Mouse (Mus musculus) large intestine, adult 2 months (tissue): ENCODE data around the gene Plin4. TPM values are rescaled to one million over a fixed set of nuclear protein-coding genes. Genes with fewer than 3 reads are reported as not detected.
"Not testable (repeated sequence)": the region's sequence is repeated elsewhere in the genome, so short reads cannot be mapped to it uniquely, and the experiment has no call there.

ENCODE experiments used
- DNase-seq: peaks from one replicate; pipeline ENCODE4 v3.0.0-alpha.2; 2012; ENCODE audit warnings: low read depth, low spot score
- WGBS: fragments of 180-500 bp; shearing (Covaris S2); methylation state at CpG from one replicate; pipeline ENCODE4 v1.1.7; 2018; 5-methylcytosine and 5-hydroxymethylcytosine counted together
- polyA plus RNA-seq: library from polyadenylated mRNA; depleted of rRNA; stranded (reverse); fragments of >200 nt; gene quantifications from 2 replicates; pipeline ENCODE4 v1.2.3, GENCODE M21; 2012; rRNA removed

Gene Plin4
- polyA plus RNA-seq, 1 experiment, result 12.9 TPM

DNA sequence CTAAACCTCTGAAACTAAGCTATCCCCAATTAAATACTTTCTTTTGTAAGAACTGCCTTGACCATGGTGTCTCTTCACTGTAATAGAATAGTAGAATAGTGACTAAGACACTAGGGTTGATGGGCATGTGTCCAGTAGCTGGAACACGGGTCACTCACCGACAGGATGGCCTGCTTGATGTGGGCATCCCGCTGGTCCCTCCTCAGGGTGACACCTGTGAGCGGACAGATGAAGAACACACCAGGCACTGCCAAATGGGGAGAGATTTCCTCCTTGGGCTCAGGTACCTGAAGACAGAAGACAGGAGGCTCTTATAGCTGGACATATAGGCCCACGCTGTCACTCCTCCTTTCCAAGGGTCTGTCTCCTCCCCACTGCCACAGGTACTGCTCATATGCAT is 37.4 kb downstream of the Plin4 start:
- DNase-seq, result no peak
- WGBS, result 89% methylated on average over 5 of the region's 5 CpGs

DNA sequence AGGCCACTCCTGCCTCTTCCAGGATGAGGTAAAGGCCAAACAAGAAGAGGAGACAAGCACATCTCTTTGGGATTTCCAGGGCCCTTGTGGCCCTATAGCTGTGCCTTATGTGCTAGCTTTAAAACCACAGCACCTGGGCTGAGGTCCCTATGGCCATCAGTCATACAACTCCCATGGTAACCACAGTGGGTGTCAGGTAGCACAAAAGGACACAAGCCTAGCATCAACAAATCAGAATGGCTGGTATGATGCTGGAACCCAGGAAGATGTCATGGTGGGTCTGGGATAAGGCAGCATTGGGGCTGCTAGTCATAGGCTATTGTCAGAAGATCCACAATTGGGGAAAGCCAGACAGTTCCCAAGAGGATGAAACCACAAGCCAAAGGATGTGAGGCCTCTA is 38.5 kb downstream of the Plin4 start:
- no peak for DNase-seq

DNA sequence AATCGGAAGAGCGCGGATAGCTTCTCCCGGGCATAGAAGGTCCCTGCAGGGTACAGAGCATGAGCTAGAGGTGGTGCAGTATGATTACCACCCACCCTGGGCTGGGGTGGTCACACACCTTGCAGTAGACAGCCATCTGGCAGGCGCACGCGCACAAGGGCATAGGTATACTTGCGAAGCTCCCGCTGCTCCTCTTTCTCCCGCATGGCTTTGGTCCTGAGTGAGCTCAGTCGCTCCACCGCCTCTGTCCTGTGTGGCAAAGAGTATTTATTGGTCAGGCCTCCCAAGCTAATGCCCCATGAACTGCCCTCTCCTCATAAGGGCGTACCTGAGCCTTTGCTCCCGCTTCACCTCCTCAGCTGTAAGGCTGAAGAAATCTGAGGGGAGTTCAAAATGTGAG is 40.5 kb downstream of the Plin4 start:
- 94% methylated on average over 14 of the region's 14 CpGs for WGBS

DNA sequence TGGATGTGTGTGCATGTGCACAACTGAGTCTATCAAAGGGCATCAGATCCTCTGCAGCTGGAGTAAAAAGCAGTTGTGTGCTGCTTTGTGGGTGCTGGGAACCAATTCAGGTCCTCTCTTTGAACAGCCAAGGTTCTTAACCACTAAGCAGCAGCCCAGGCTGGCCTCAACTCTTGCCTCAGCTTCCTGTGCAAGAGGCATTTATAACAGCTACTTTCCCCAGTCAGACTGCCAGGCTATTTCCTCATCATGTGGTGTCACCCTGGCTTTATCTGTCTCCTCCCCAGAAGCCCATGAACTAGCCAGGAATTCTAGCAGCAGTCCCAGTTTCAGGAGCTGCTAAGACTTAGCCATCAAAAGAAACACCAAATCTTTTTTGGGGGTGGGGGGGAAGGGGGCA is 43.2 kb downstream of the Plin4 start:
- DNase-seq, result no peak

More for the DNA sequence above, 40.5 kb downstream of the Plin4 start:
- DNase-seq, result no peak

DNA sequence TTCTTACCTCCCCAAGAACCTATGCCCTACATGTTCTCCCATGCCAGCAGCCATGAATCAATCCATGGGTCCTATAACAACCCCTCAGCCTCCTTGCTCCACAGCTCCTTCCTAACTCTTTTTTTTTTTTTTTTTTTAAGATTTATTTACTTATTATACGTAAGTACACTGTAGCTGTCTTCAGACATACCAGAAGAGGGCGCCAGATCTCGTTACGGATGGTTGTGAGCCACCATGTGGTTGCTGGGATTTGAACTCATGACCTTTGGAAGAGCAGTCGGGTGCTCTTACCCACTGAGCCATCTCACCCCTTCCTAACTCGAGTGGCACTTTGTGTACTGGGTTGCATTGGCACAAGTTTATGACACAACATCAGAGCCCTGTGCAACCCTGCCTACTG is 43.9 kb downstream of the Plin4 start:
- not testable (repeated sequence) for DNase-seq
- WGBS, result 71% methylated on average over 6 of the region's 6 CpGs

DNA sequence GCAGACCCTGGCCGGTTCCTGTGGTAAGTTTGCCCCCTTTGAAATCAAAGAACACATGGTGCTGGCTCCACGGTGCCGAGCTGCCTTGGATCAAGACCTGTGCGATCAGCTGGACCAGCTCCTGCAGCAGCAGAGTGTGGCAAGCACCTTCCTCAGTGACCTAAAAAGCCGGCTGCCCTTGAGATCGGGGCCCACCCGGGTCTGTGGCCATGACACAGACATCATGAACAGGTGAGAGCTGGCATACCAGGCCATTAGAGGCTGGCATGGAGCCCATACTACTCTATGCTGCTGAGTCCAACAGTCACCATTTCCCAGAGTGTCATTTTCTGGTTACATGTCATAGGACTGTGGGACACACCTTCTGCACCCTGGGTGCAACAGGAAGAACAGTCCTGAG is 47.5 kb downstream of the Plin4 start:
- WGBS, result 85% methylated on average over 7 of the region's 7 CpGs
- no peak for DNase-seq

GRCm38 (mm10) chr17:56057381-56058120 is 52.1 kb downstream of the Plin4 start:
- DNase-seq, result no peak
- WGBS, result 93% methylated on average over 11 of the region's 11 CpGs

- 68% methylated on average over 4 of the region's 4 CpGs for WGBS
Measured at GRCm38 (mm10) chr17:56055945-56056678, 53.5 kb downstream of the Plin4 start.

DNA sequence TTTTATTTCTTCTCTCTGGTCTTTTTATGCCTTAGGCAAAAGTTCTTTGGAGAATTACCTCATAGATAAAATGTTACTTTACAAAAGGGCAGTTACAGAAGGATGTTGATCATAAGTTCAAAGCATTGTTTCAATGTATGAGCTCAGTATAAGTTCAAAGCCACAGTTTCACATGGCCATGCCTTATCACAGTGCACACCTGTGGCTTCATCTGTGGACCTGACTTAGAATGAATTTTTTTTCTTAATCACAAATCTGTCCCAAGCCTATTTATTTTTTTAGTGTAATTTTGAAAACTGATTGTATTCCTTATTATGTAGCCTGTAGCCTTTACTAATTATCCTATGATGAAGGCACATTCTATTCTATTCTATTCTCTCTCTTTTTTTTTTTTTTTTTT is 54.7 kb downstream of the Plin4 start:
- no peak for DNase-seq

More at GRCm38 (mm10) chr17:56055945-56056678, 53.5 kb downstream of the Plin4 start:
- no peak for DNase-seq

DNA sequence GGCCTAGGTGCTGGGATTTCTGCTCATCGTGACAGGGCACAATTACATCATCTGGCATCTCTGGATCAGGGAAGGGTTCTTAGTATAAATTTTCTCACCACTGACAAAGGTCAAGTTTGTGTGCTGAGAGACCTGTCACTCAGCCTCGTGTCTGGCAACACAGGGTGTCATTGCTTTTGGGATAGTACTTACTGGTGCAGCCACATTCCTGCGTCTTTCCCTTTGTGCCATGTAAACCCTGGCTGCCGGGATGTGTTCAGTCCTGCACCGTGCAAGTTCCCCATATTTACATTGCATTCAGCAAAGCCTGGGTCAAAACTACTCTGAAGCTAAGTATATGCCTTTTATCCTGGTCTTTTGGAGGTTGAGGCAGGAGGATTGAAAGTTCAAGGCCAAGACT is 58.2 kb downstream of the Plin4 start:
- 69% methylated on average over 5 of the region's 5 CpGs for WGBS
- no peak for DNase-seq

Other genes starting within 250 kb of the Plin4 start
- gene Zfp119a, start 230.9 kb downstream of the Plin4 start, polyA plus RNA-seq, result 0.35 and 0.56 TPM in 2 replicates
- 0.89 and 1.3 TPM in 2 replicates for gene Zfp959, start 217.7 kb downstream of the Plin4 start, polyA plus RNA-seq
- gene Zfp119b, start 160.3 kb downstream of the Plin4 start, polyA plus RNA-seq, result 0.45 and 0.60 TPM in 2 replicates
- 5.6 and 7.3 TPM in 2 replicates for gene Ebi3, start 157.2 kb downstream of the Plin4 start, polyA plus RNA-seq
- 5.8 and 7.2 TPM in 2 replicates for gene Yju2, start 150.7 kb downstream of the Plin4 start, polyA plus RNA-seq
- 1.6 and 1.7 TPM in 2 replicates for gene Shd, start 139.3 kb downstream of the Plin4 start, polyA plus RNA-seq
- gene Fsd1, start 123.3 kb downstream of the Plin4 start, polyA plus RNA-seq, result 1.3 and 2.3 TPM in 2 replicates
- 174 and 242 TPM in 2 replicates for gene Stap2, start 104.2 kb downstream of the Plin4 start, polyA plus RNA-seq
- gene Mpnd, start 104.1 kb downstream of the Plin4 start, polyA plus RNA-seq, result 177 and 217 TPM in 2 replicates
- gene Sh3gl1, start 73.2 kb downstream of the Plin4 start, polyA plus RNA-seq, result 56.9 and 68.9 TPM in 2 replicates
- 6.9 and 7.0 TPM in 2 replicates for gene Chaf1a, start 69.4 kb downstream of the Plin4 start, polyA plus RNA-seq
- gene Ubxn6, start 34.8 kb downstream of the Plin4 start, polyA plus RNA-seq, result 51.6 and 65.0 TPM in 2 replicates
- gene Hdgfl2, start 30.2 kb downstream of the Plin4 start, polyA plus RNA-seq, result 22.2 and 26.6 TPM in 2 replicates
- gene Plin5, start 7.8 kb upstream of the Plin4 start, polyA plus RNA-seq, result 0.27 and 0.49 TPM in 2 replicates
- gene Lrg1, start 12.2 kb upstream of the Plin4 start, polyA plus RNA-seq, result 13.0 and 29.5 TPM in 2 replicates
- gene Sema6b, start 30.5 kb upstream of the Plin4 start, polyA plus RNA-seq, result 3.3 and 3.5 TPM in 2 replicates
- 11.3 and 13.6 TPM in 2 replicates for gene Tnfaip8l1, start 52.7 kb upstream of the Plin4 start, polyA plus RNA-seq
- gene Mydgf, start 74.1 kb upstream of the Plin4 start, polyA plus RNA-seq, result 112 and 113 TPM in 2 replicates
- 33.6 and 42.8 TPM in 2 replicates for gene Dpp9, start 109.1 kb upstream of the Plin4 start, polyA plus RNA-seq
- gene Fem1a, start 147.0 kb upstream of the Plin4 start, polyA plus RNA-seq, result 15.2 and 19.1 TPM in 2 replicates
- gene Ticam1, start 167.0 kb upstream of the Plin4 start, polyA plus RNA-seq, result 45.4 and 61.3 TPM in 2 replicates
- 81.6 and 154 TPM in 2 replicates for gene Plin3, start 183.1 kb upstream of the Plin4 start, polyA plus RNA-seq
- not detected in 2 replicates for gene Arrdc5, start 190.5 kb upstream of the Plin4 start, polyA plus RNA-seq
- gene Uhrf1, start 193.5 kb upstream of the Plin4 start, polyA plus RNA-seq, result 29.2 and 30.7 TPM in 2 replicates
- gene Kdm4b, start 216.3 kb upstream of the Plin4 start, polyA plus RNA-seq, result 16.4 and 22.7 TPM in 2 replicates